In genomic region chr7:110189951-110190350, GRCm38 (mm10) we compare ENCODE assay signal across 8 mouse cellular contexts. TPM values are rescaled to one million over a fixed set of nuclear protein-coding genes. Genes with fewer than 3 reads are reported as not detected.
DNase-seq lines count a peak whose midpoint lies in the region; ATAC-seq lines count a peak whose summit lies in the region.

No protein-coding gene starts in this region.

- DNase-seq in heart, adult 11 months: peak; percentile 94
- DNase-seq in heart, postnatal 25 days (ENCODE audit: low spot score): no peak
- DNase-seq in skeletal muscle tissue, adult 2 months (ENCODE audit: low read depth, low spot score): peak; percentile 12
- no peak for DNase-seq in spleen, postnatal 4 days (ENCODE audit: low spot score in 2 of 2)
- DNase-seq in gastrocnemius, adult 18-20 months (ENCODE audit: low spot score): no peak
- DNase-seq in cerebellum, postnatal 25 days: no peak

- no peak overlapping the region for H3K9ac ChIP-seq in heart, embryonic 12.5 days
- no peak overlapping the region for H3K9ac ChIP-seq in kidney, embryonic 16.5 days (replicated peaks; ENCODE audit: low read length)

- H3K27ac ChIP-seq in heart, embryonic 12.5 days (ENCODE audit: poor library complexity, severe bottlenecking): 0 out of 2 replicates have a peak overlapping the region, but pooled peaks have one; percentile 63
- H3K27ac ChIP-seq in kidney, embryonic 16.5 days (ENCODE audit: low read length): peak overlapping the region; percentile 88

- H3K4me2 ChIP-seq in heart, embryonic 12.5 days: no peak overlapping the region
- no peak overlapping the region for H3K4me2 ChIP-seq in kidney, embryonic 16.5 days (replicated peaks; ENCODE audit: low read depth, low read length)

- no peaks in the 10 kb centered on the region for H3K27me3 ChIP-seq in heart, embryonic 12.5 days (replicated peaks)
- no peaks in the 10 kb centered on the region for H3K27me3 ChIP-seq in kidney, embryonic 16.5 days (ENCODE audit: insufficient read depth, low read length)

- H3K9me3 ChIP-seq in heart, embryonic 12.5 days (replicated peaks): no peaks in the 10 kb centered on the region
- no peaks in the 10 kb centered on the region for H3K9me3 ChIP-seq in kidney, embryonic 16.5 days (ENCODE audit: low read length)

- no peaks in the 10 kb centered on the region for H3K4me1 ChIP-seq in heart, embryonic 12.5 days (replicated peaks)
- peaks cover 15% of the 10 kb centered on the region; the same call in 1 of the 2 replicates for H3K4me1 ChIP-seq in kidney, embryonic 16.5 days (ENCODE audit: insufficient read depth, low read length)

- H3K4me3 ChIP-seq in heart, embryonic 12.5 days: no peak overlapping the region
- no peak overlapping the region for H3K4me3 ChIP-seq in kidney, embryonic 16.5 days (ENCODE audit: low read length)

- WGBS in heart, embryonic 12.5 days: 49% methylated on average over 7 of the region's 7 CpGs
- 33% methylated on average over 7 of the region's 7 CpGs for WGBS in kidney, embryonic 16.5 days

- ATAC-seq in heart, embryonic 12.5 days (ENCODE audit: insufficient number of reproducible peaks, low FRiP score): 0 out of 2 replicates have a peak, but pooled peaks have one; percentile 25
- peak; percentile 39; the same call in 1 of the 2 replicates for ATAC-seq in kidney, embryonic 16.5 days (ENCODE audit: low FRiP score, low TSS enrichment)

- intact Hi-C loops in heart, postnatal 25 days (cut with DNase I): no loop called here

- no peaks in the 10 kb centered on the region for H3K36me3 ChIP-seq in heart, embryonic 12.5 days
- H3K36me3 ChIP-seq in kidney, embryonic 16.5 days (ENCODE audit: insufficient read depth, low read length): no peaks in the 10 kb centered on the region

RNA-seq across cellular contexts. Expression of gene Swap70, which starts 31.6 kb away (rescaled TPM):
- total RNA-seq in heart, postnatal 25 days (2021): 10 to 100 TPM; 12.7 to 14.3 TPM
- polyA plus RNA-seq in heart, embryonic 12.5 days (2016; fragmentation: Nextera tagmentation; extraction: Ambion mirVana): 22.6 and 23.1 TPM in 2 replicates
- polyA plus RNA-seq in kidney, embryonic 16.5 days (2015; fragmentation: Nextera tagmentation; extraction: Ambion mirVana): 32.1 and 34.2 TPM in 2 replicates
- 1 to 10 TPM; 5.5 to 8.0 TPM for total RNA-seq in gastrocnemius, adult 18-20 months (2021)

Comparison
In these comparisons a context has a peak if more than half of its experiments do, and no peak if none do; other contexts are left out.
1. DNase-seq: peak in heart, adult 11 months (single experiment) and skeletal muscle tissue, adult 2 months (single experiment); none in heart, postnatal 25 days (single experiment), spleen, postnatal 4 days (0 of 2), gastrocnemius, adult 18-20 months (single experiment) and cerebellum, postnatal 25 days (0 of 2).